Mouse (Mus musculus) neural tube, embryonic 13.5 days (tissue): ENCODE data around the gene Ephb2. TPM values are rescaled to one million over a fixed set of nuclear protein-coding genes. Genes with fewer than 3 reads are reported as not detected.

Source experiments
- ATAC-seq: fragments of 200-750 bp; cut with Nextera tagmentation; 2 replicates; pipeline ENCODE4 v1.8.0; 2017; ENCODE audit warnings: low read depth, mild to moderate bottlenecking, moderate TSS enrichment, moderate library complexity
- H3K27ac ChIP-seq: fragments of 300-500 bp; sonication (generic); replicated peaks from 2 replicates; pipeline ENCODE4 v1.5.1; 2015; ENCODE audit warnings: moderate library complexity, mild to moderate bottlenecking, inconsistent platforms
- H3K27me3 ChIP-seq: fragments of 300-500 bp; sonication (generic); 2 replicates; pipeline ENCODE4 v1.6.1; 2015; ENCODE audit warnings: mild to moderate bottlenecking, inconsistent platforms
- H3K36me3 ChIP-seq: fragments of 300-500 bp; sonication (generic); 2 replicates; pipeline ENCODE4 v1.6.1; 2015; ENCODE audit warnings: mild to moderate bottlenecking, inconsistent platforms
- H3K4me1 ChIP-seq: fragments of 300-500 bp; sonication (generic); replicated peaks from 2 replicates; pipeline ENCODE4 v1.6.1; 2015; ENCODE audit warnings: inconsistent platforms
- H3K4me2 ChIP-seq: fragments of 300-500 bp; sonication (generic); 2 replicates; pipeline ENCODE4 v1.6.1; 2015; ENCODE audit warnings: inconsistent platforms, mild to moderate bottlenecking, moderate library complexity
- H3K4me3 ChIP-seq: fragments of 300-500 bp; sonication (generic); 2 replicates; pipeline ENCODE4 v1.5.1; 2015; ENCODE audit warnings: mild to moderate bottlenecking, inconsistent platforms
- H3K9ac ChIP-seq: fragments of 300-500 bp; sonication (generic); 2 replicates; pipeline ENCODE4 v1.6.1; 2015; ENCODE audit warnings: moderate library complexity, mild to moderate bottlenecking, inconsistent platforms
- H3K9me3 ChIP-seq: fragments of 300-500 bp; sonication (generic); 2 replicates; pipeline ENCODE4 v1.6.1; 2016; ENCODE audit warnings: inconsistent platforms
- WGBS: fragments of 180-500 bp; shearing (Covaris S2); methylation state at CpG from one replicate; pipeline ENCODE4 v1.1.7; 2015; 5-methylcytosine and 5-hydroxymethylcytosine counted together
- polyA plus RNA-seq: library from polyadenylated mRNA; unstranded; fragments of >200 nt; fragmentation: Nextera tagmentation; extraction: Ambion mirVana; gene quantifications from 2 replicates; pipeline ENCODE4 v1.2.1, GENCODE M21; 2015

Ephb2 gene
- polyA plus RNA-seq, 1 experiment from 2014 or later = 18.6 TPM

- H3K27me3 ChIP-seq = no peaks in the 10 kb centered on the region
- H3K9ac ChIP-seq = no peak overlapping the region
- H3K4me2 ChIP-seq = no peak overlapping the region
- ATAC-seq = no peak
- no peaks in the 10 kb centered on the region for H3K36me3 ChIP-seq
- H3K4me1 ChIP-seq = peaks cover 66% of the 10 kb centered on the region
- 78% methylated on average over 4 of the region's 4 CpGs for WGBS
- no peak overlapping the region for H3K4me3 ChIP-seq
- no peak overlapping the region for H3K27ac ChIP-seq
- H3K9me3 ChIP-seq = no peaks in the 10 kb centered on the region
Observed at GRCm38 (mm10) chr4:136706696-136707095, 129.1 kb downstream of the Ephb2 start.

- H3K27ac ChIP-seq = no peak overlapping the region
- ATAC-seq = no peak
- 73% methylated on average over 5 of the region's 5 CpGs for WGBS
- no peaks in the 10 kb centered on the region for H3K9me3 ChIP-seq
- H3K27me3 ChIP-seq = no peaks in the 10 kb centered on the region
- no peak overlapping the region for H3K9ac ChIP-seq
- H3K36me3 ChIP-seq = no peaks in the 10 kb centered on the region
- H3K4me3 ChIP-seq = no peak overlapping the region
- H3K4me1 ChIP-seq = peaks cover 67% of the 10 kb centered on the region
- no peak overlapping the region for H3K4me2 ChIP-seq
Observed at GRCm38 (mm10) chr4:136705091-136705490, 130.7 kb downstream of the Ephb2 start.

GRCm38 (mm10) chr4:136704551-136704950, 131.2 kb downstream of the Ephb2 start:
- H3K27me3 ChIP-seq = no peaks in the 10 kb centered on the region
- no peak overlapping the region for H3K4me2 ChIP-seq
- H3K9ac ChIP-seq = no peak overlapping the region; the same call in 1 of the 2 replicates
- WGBS = 20% methylated on average over 3 of the region's 3 CpGs
- no peaks in the 10 kb centered on the region for H3K36me3 ChIP-seq
- ATAC-seq = no peak
- peaks cover 64% of the 10 kb centered on the region for H3K4me1 ChIP-seq
- H3K27ac ChIP-seq = no peak overlapping the region
- no peaks in the 10 kb centered on the region for H3K9me3 ChIP-seq
- H3K4me3 ChIP-seq = no peak overlapping the region

- H3K4me2 ChIP-seq = no peak overlapping the region
- H3K4me1 ChIP-seq = peaks cover 64% of the 10 kb centered on the region
- 0 out of 2 replicates have a peak overlapping the region, but pooled peaks have one; percentile 33 for H3K27ac ChIP-seq
- ATAC-seq = no peak
- WGBS = 89% methylated on average over 11 of the region's 11 CpGs
- H3K9ac ChIP-seq = no peak overlapping the region
- H3K4me3 ChIP-seq = no peak overlapping the region
- no peaks in the 10 kb centered on the region for H3K36me3 ChIP-seq
- no peaks in the 10 kb centered on the region for H3K9me3 ChIP-seq
- H3K27me3 ChIP-seq = no peaks in the 10 kb centered on the region
Observed at GRCm38 (mm10) chr4:136703351-136703750, 132.4 kb downstream of the Ephb2 start.

- Histone ChIP-seq H3K4me1 (peaks cover 69% of the 10 kb centered on the region), H3K9me3 (no peaks in the 10 kb centered on the region), H3K4me2 (no peak overlapping the region), H3K27me3 (no peaks in the 10 kb centered on the region), H3K4me3 (no peak overlapping the region), H3K27ac (no peak overlapping the region), H3K36me3 (no peaks in the 10 kb centered on the region), H3K9ac (no peak overlapping the region)
- WGBS = 67% methylated on average over 8 of the region's 8 CpGs
- no peak for ATAC-seq
Observed at GRCm38 (mm10) chr4:136702456-136702855, 133.3 kb downstream of the Ephb2 start.

- Histone ChIP-seq H3K9ac (no peak overlapping the region), H3K27me3 (no peaks in the 10 kb centered on the region), H3K36me3 (no peaks in the 10 kb centered on the region), H3K4me1 (peaks cover 61% of the 10 kb centered on the region), H3K4me3 (no peak overlapping the region), H3K4me2 (no peak overlapping the region), H3K27ac (no peak overlapping the region), H3K9me3 (no peaks in the 10 kb centered on the region)
- 88% methylated on average over 11 of the region's 11 CpGs for WGBS
- ATAC-seq = no peak
Observed at GRCm38 (mm10) chr4:136701236-136701635, 134.6 kb downstream of the Ephb2 start.

- WGBS = 56% methylated on average over 7 of the region's 7 CpGs
- H3K9me3 ChIP-seq = no peaks in the 10 kb centered on the region
- H3K4me3 ChIP-seq = no peak overlapping the region
- ATAC-seq = 0 out of 2 replicates have a peak, but pooled peaks have one; percentile 15
- no peaks in the 10 kb centered on the region for H3K27me3 ChIP-seq
- no peak overlapping the region for H3K4me2 ChIP-seq
- H3K9ac ChIP-seq = no peak overlapping the region
- H3K4me1 ChIP-seq = peaks cover 49% of the 10 kb centered on the region
- H3K27ac ChIP-seq = peak overlapping the region; percentile 59; the same call in 1 of the 2 replicates
- peaks cover 19% of the 10 kb centered on the region for H3K36me3 ChIP-seq
Observed at GRCm38 (mm10) chr4:136699084-136699450, 136.7 kb downstream of the Ephb2 start.

- peaks cover 24% of the 10 kb centered on the region for H3K36me3 ChIP-seq
- H3K4me1 ChIP-seq = peaks cover 45% of the 10 kb centered on the region
- H3K4me3 ChIP-seq = no peak overlapping the region
- WGBS = 70% methylated on average over 11 of the region's 11 CpGs
- peak overlapping the region; percentile 59; the same call in 1 of the 2 replicates for H3K27ac ChIP-seq
- no peaks in the 10 kb centered on the region for H3K9me3 ChIP-seq
- no peaks in the 10 kb centered on the region for H3K27me3 ChIP-seq
- ATAC-seq = peak; percentile 38; the same call in 1 of the 2 replicates
- H3K4me2 ChIP-seq = no peak overlapping the region
- no peak overlapping the region for H3K9ac ChIP-seq
Observed at GRCm38 (mm10) chr4:136698404-136699083, 137.2 kb downstream of the Ephb2 start.

GRCm38 (mm10) chr4:136697325-136697724, 138.5 kb downstream of the Ephb2 start:
- H3K27me3 ChIP-seq = no peaks in the 10 kb centered on the region
- H3K9ac ChIP-seq = no peak overlapping the region
- H3K4me1 ChIP-seq = peaks cover 33% of the 10 kb centered on the region
- H3K4me3 ChIP-seq = no peak overlapping the region
- no peaks in the 10 kb centered on the region for H3K9me3 ChIP-seq
- H3K27ac ChIP-seq = peak overlapping the region; percentile 1; the same call in 1 of the 2 replicates
- H3K4me2 ChIP-seq = no peak overlapping the region
- ATAC-seq = no peak
- WGBS = 84% methylated on average over 6 of the region's 6 CpGs
- H3K36me3 ChIP-seq = peaks cover 36% of the 10 kb centered on the region

- Histone ChIP-seq H3K9ac (no peak overlapping the region), H3K27me3 (no peaks in the 10 kb centered on the region), H3K36me3 (peaks cover 45% of the 10 kb centered on the region), H3K4me2 (no peak overlapping the region), H3K4me1 (peaks cover 28% of the 10 kb centered on the region), H3K27ac (no peak overlapping the region), H3K9me3 (no peaks in the 10 kb centered on the region), H3K4me3 (no peak overlapping the region)
- no peak for ATAC-seq
- WGBS = 20% methylated on average over 5 of the region's 5 CpGs
Observed at GRCm38 (mm10) chr4:136696381-136696925, 139.3 kb downstream of the Ephb2 start.

- Histone ChIP-seq H3K4me1 (peaks cover 23% of the 10 kb centered on the region), H3K4me2 (no peak overlapping the region), H3K36me3 (peaks cover 51% of the 10 kb centered on the region), H3K9me3 (no peaks in the 10 kb centered on the region), H3K27me3 (no peaks in the 10 kb centered on the region), H3K27ac (no peak overlapping the region), H3K4me3 (no peak overlapping the region), H3K9ac (no peak overlapping the region)
- no peak for ATAC-seq
- 93% methylated on average over 9 of the region's 9 CpGs for WGBS
Observed at GRCm38 (mm10) chr4:136695696-136696095, 140.1 kb downstream of the Ephb2 start.

GRCm38 (mm10) chr4:136690034-136690433, 145.8 kb downstream of the Ephb2 start:
- Histone ChIP-seq H3K4me2 (no peak overlapping the region), H3K27ac (no peak overlapping the region), H3K4me1 (peaks cover 7% of the 10 kb centered on the region), H3K9me3 (no peaks in the 10 kb centered on the region), H3K9ac (no peak overlapping the region), H3K36me3 (peaks cover 70% of the 10 kb centered on the region), H3K4me3 (no peak overlapping the region), H3K27me3 (no peaks in the 10 kb centered on the region)
- 84% methylated on average over 12 of the region's 12 CpGs for WGBS
- ATAC-seq = no peak
